In genomic region chr2:155667881-155668280, GRCm38 (mm10) we compare ENCODE assay signal across 21 mouse cellular contexts.
"Had no signal": no experiment of that assay in that cellular context is flagged by ENCODE, and none has a peak within 500 bp of the region (broad histone marks: within the 10 kb centered on the region; RNA-seq: fewer than 3 reads in every experiment).

No protein-coding gene starts in this region.

- H3K9ac ChIP-seq: embryonic facial prominence, embryonic 12.5 days; embryonic facial prominence, embryonic 13.5 days; embryonic facial prominence, embryonic 15.5 days; forebrain, embryonic 12.5 days; forebrain, embryonic 13.5 days; forebrain, embryonic 15.5 days; forebrain, postnatal 0 days had no signal

- ATAC-seq: forebrain, embryonic 13.5 days; forebrain, embryonic 14.5 days; forebrain, embryonic 15.5 days; forebrain, embryonic 16.5 days; forebrain, postnatal 0 days had no signal

- DNase-seq: cerebellum, adult 2 months; cerebellum, adult 8-10 months; cerebellum, adult 9-10 months; cerebellum, adult 9-11 months; forebrain, postnatal 0 days; gastrocnemius, postnatal 14 days; gastrocnemius, postnatal 25 days; gastrocnemius, postnatal 36 days; heart, adult 2 months had no signal

- H3K27ac ChIP-seq: embryonic facial prominence, embryonic 10.5 days; embryonic facial prominence, embryonic 12.5 days; embryonic facial prominence, embryonic 13.5 days; embryonic facial prominence, embryonic 15.5 days; forebrain, embryonic 10.5 days; forebrain, embryonic 12.5 days; forebrain, embryonic 13.5 days; forebrain, embryonic 15.5 days; gastrocnemius, adult 2 months; heart, adult 2 months had no signal

- H3K4me1 ChIP-seq: embryonic facial prominence, embryonic 10.5 days; embryonic facial prominence, embryonic 12.5 days; embryonic facial prominence, embryonic 13.5 days; embryonic facial prominence, embryonic 15.5 days; forebrain, embryonic 10.5 days; forebrain, embryonic 12.5 days; forebrain, embryonic 13.5 days; forebrain, embryonic 15.5 days had no signal

- H3K27me3 ChIP-seq: embryonic facial prominence, embryonic 12.5 days; embryonic facial prominence, embryonic 13.5 days; embryonic facial prominence, embryonic 15.5 days; forebrain, embryonic 12.5 days; forebrain, embryonic 13.5 days; forebrain, embryonic 15.5 days had no signal

- H3K4me3 ChIP-seq: embryonic facial prominence, embryonic 10.5 days; embryonic facial prominence, embryonic 12.5 days; embryonic facial prominence, embryonic 13.5 days; embryonic facial prominence, embryonic 15.5 days; erythroblast, embryonic 14.5 days; forebrain, embryonic 10.5 days; forebrain, embryonic 12.5 days; forebrain, embryonic 13.5 days; forebrain, embryonic 15.5 days; gastrocnemius, adult 2 months; heart, adult 2 months had no signal

- H3K4me2 ChIP-seq: embryonic facial prominence, embryonic 12.5 days; embryonic facial prominence, embryonic 13.5 days; embryonic facial prominence, embryonic 15.5 days; forebrain, embryonic 12.5 days; forebrain, embryonic 13.5 days; forebrain, embryonic 15.5 days had no signal

- H3K9me3 ChIP-seq: embryonic facial prominence, embryonic 10.5 days; embryonic facial prominence, embryonic 12.5 days; embryonic facial prominence, embryonic 13.5 days; embryonic facial prominence, embryonic 15.5 days; forebrain, embryonic 10.5 days; forebrain, embryonic 12.5 days; forebrain, embryonic 13.5 days; forebrain, embryonic 15.5 days had no signal
